Mouse (Mus musculus) stomach, embryonic 14.5 days (tissue): ENCODE measurements at regions not wholly inside any gene's neighbourhood (a gene's known extent, or its start where the extent isn't known, plus 50 kb on each side); places are given as distances from the start of the nearest gene placed in this dataset.
"Not testable (repeated sequence)": the region's sequence is repeated elsewhere in the genome, so short reads cannot be mapped to it uniquely, and the experiment has no call there.

Experiments
- ATAC-seq: fragments of 200-750 bp; cut with Nextera tagmentation; 2 replicates; pipeline ENCODE4 v1.8.0; 2017; ENCODE audit warnings: low read depth, moderate TSS enrichment; ENCODE audit not compliant: insufficient number of reproducible peaks, insufficient read depth, low FRiP score
- H3K27ac ChIP-seq: fragments of 300-500 bp; sonication (generic); 2 replicates; pipeline ENCODE4 v1.5.1; 2014; ENCODE audit warnings: mild to moderate bottlenecking, low read length, moderate library complexity, mixed read lengths
- H3K27me3 ChIP-seq: fragments of 300-500 bp; sonication (generic); 2 replicates; pipeline ENCODE4 v1.6.1; 2014; ENCODE audit warnings: low read length, control low read depth, mixed read lengths; ENCODE audit not compliant: control insufficient read depth, insufficient read depth
- H3K36me3 ChIP-seq: fragments of 300-500 bp; sonication (generic); 2 replicates; pipeline ENCODE4 v1.6.1; 2014; ENCODE audit warnings: mild to moderate bottlenecking, control low read depth, low read length, moderate library complexity, mixed read lengths; ENCODE audit not compliant: control insufficient read depth, insufficient read depth
- H3K4me1 ChIP-seq: fragments of 300-500 bp; sonication (generic); 2 replicates; pipeline ENCODE4 v1.6.1; 2014; ENCODE audit warnings: low read length, control low read depth, mixed read lengths; ENCODE audit not compliant: control insufficient read depth, insufficient read depth
- H3K4me2 ChIP-seq: fragments of 300-500 bp; sonication (generic); replicated peaks from 2 replicates; pipeline ENCODE4 v1.6.1; 2014; ENCODE audit warnings: low read depth, low read length, control low read depth
- H3K4me3 ChIP-seq: fragments of 300-500 bp; sonication (generic); 2 replicates; pipeline ENCODE4 v1.5.1; 2014; ENCODE audit warnings: low read depth, low read length, control low read depth
- H3K9ac ChIP-seq: fragments of 300-500 bp; sonication (generic); replicated peaks from 2 replicates; pipeline ENCODE4 v1.6.1; 2014; ENCODE audit warnings: low read depth, mild to moderate bottlenecking, control low read depth, low read length, moderate library complexity, mixed read lengths
- H3K9me3 ChIP-seq: fragments of 300-500 bp; sonication (generic); 2 replicates; pipeline ENCODE4 v1.6.1; 2016; ENCODE audit warnings: low read depth, low read length, control low read depth; ENCODE audit not compliant: control insufficient read depth
- WGBS: fragments of 180-500 bp; shearing (Covaris S2); extraction: QIAGEN DNeasy Blood & Tissue Kit; methylation state at CpG from one replicate; pipeline ENCODE4 v1.1.7; 2014; 5-methylcytosine and 5-hydroxymethylcytosine counted together

- no peaks in the 10 kb centered on the region for H3K36me3 ChIP-seq
- H3K27ac ChIP-seq = no peak overlapping the region
- WGBS = 88% methylated on average over 5 of the region's 5 CpGs
- H3K4me3 ChIP-seq = no peak overlapping the region
- H3K9ac ChIP-seq = no peak overlapping the region
- H3K4me1 ChIP-seq = no peaks in the 10 kb centered on the region
- H3K27me3 ChIP-seq = no peaks in the 10 kb centered on the region
- ATAC-seq = no peak
- no peaks in the 10 kb centered on the region for H3K9me3 ChIP-seq
- no peak overlapping the region for H3K4me2 ChIP-seq
These were observed 249.6 kb upstream of the Ercc4 start for GRCm38 (mm10) chr16:12859714-12860355.

GRCm38 (mm10) chr16:12862561-12862960 lies 246.9 kb upstream of the Ercc4 start:
- no peak for ATAC-seq
- no peaks in the 10 kb centered on the region for H3K36me3 ChIP-seq
- H3K4me2 ChIP-seq = no peak overlapping the region
- 68% methylated on average over 5 of the region's 5 CpGs for WGBS
- no peaks in the 10 kb centered on the region for H3K27me3 ChIP-seq
- no peak overlapping the region for H3K9ac ChIP-seq
- no peak overlapping the region for H3K4me3 ChIP-seq
- no peak overlapping the region for H3K27ac ChIP-seq
- H3K9me3 ChIP-seq = no peaks in the 10 kb centered on the region
- H3K4me1 ChIP-seq = no peaks in the 10 kb centered on the region

GRCm38 (mm10) chr16:12878326-12878725 lies 231.2 kb upstream of the Ercc4 start:
- not testable (repeated sequence) for H3K36me3 ChIP-seq, H3K4me2 ChIP-seq, H3K27ac ChIP-seq, ATAC-seq, H3K9ac ChIP-seq, H3K9me3 ChIP-seq, H3K4me1 ChIP-seq, H3K27me3 ChIP-seq, H3K4me3 ChIP-seq
- WGBS = 75% methylated on average over 5 of the region's 5 CpGs

DNA sequence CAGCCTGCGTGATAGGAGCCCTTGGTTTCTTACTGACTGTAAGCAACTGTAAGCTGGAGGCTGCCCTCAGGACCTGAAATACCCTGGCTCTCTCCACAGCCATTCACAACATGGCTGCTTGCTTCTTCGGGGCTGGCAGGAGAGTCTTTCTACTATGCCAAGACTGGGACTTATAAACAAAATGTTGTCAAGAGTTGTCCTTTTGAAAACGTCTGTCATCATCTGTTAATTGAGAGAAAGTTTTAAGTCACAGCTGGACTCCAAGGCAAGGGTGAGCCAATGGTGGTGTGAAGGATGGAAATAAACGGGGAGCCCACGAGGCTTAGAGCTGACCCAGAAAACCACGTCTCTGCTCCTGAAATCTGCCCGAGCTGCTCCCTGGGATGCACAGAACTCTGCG lies 229.5 kb upstream of the Ercc4 start:
- ATAC-seq = no peak
- 77% methylated on average over 8 of the region's 8 CpGs for WGBS
- no peak overlapping the region for H3K27ac ChIP-seq
- no peak overlapping the region for H3K4me2 ChIP-seq
- no peaks in the 10 kb centered on the region for H3K27me3 ChIP-seq
- no peaks in the 10 kb centered on the region for H3K36me3 ChIP-seq
- no peak overlapping the region for H3K4me3 ChIP-seq
- H3K9me3 ChIP-seq = no peaks in the 10 kb centered on the region
- no peak overlapping the region for H3K9ac ChIP-seq
- 0 out of 2 replicates have a peak, but pooled peaks cover 3% of the 10 kb centered on the region for H3K4me1 ChIP-seq

- H3K4me1 ChIP-seq = 0 out of 2 replicates have a peak, but pooled peaks cover 3% of the 10 kb centered on the region
- no peak for ATAC-seq
- H3K9ac ChIP-seq = no peak overlapping the region
- no peaks in the 10 kb centered on the region for H3K27me3 ChIP-seq
- no peak overlapping the region for H3K4me2 ChIP-seq
- H3K36me3 ChIP-seq = no peaks in the 10 kb centered on the region
- H3K9me3 ChIP-seq = no peaks in the 10 kb centered on the region
- WGBS = 90% methylated on average over 7 of the region's 7 CpGs
- no peak overlapping the region for H3K27ac ChIP-seq
- no peak overlapping the region for H3K4me3 ChIP-seq
These were observed 229.0 kb upstream of the Ercc4 start for GRCm38 (mm10) chr16:12880481-12880880.

- Histone ChIP-seq H3K4me2 (no peak overlapping the region), H3K4me1 (0 out of 2 replicates have a peak, but pooled peaks cover 3% of the 10 kb centered on the region), H3K4me3 (no peak overlapping the region), H3K36me3 (no peaks in the 10 kb centered on the region), H3K9me3 (no peaks in the 10 kb centered on the region), H3K27me3 (no peaks in the 10 kb centered on the region), H3K27ac (no peak overlapping the region), H3K9ac (no peak overlapping the region)
- no peak for ATAC-seq
- WGBS = 52% methylated on average over 1 of the region's 1 CpGs
These were observed 226.8 kb upstream of the Ercc4 start for GRCm38 (mm10) chr16:12882690-12883089.

- WGBS = 8% methylated on average over 3 of the region's 3 CpGs
- no peak for ATAC-seq
- Histone ChIP-seq H3K9me3 (no peaks in the 10 kb centered on the region), H3K4me1 (0 out of 2 replicates have a peak, but pooled peaks cover 3% of the 10 kb centered on the region), H3K27me3 (no peaks in the 10 kb centered on the region), H3K36me3 (no peaks in the 10 kb centered on the region), H3K4me3 (no peak overlapping the region), H3K9ac (no peak overlapping the region), H3K27ac (no peak overlapping the region), H3K4me2 (no peak overlapping the region)
These were observed 224.9 kb upstream of the Ercc4 start for GRCm38 (mm10) chr16:12884556-12884955.

DNA sequence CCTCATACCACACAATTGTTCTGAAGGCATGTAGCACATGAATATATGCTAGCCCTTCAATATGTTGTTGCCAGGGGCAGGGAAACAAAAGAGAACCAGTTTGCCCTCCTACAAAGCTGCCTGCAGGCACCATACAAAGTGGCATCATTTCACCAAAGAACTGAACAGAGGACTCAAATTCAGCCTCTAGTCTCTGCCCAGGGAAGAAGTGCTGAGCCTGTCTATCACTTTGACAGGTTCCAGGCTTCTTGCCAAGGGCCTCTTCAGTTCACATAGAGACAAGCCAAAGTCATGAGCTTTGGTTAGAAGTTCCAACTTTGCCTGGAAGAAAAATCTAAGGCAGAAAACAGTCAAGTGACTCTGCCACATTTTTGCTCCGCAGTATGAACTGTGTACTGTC lies 223.4 kb upstream of the Ercc4 start:
- H3K9me3 ChIP-seq = no peaks in the 10 kb centered on the region
- H3K4me1 ChIP-seq = 0 out of 2 replicates have a peak, but pooled peaks cover 3% of the 10 kb centered on the region
- H3K27me3 ChIP-seq = no peaks in the 10 kb centered on the region
- no peak overlapping the region for H3K9ac ChIP-seq
- H3K27ac ChIP-seq = no peak overlapping the region
- no peak overlapping the region for H3K4me2 ChIP-seq
- 81% methylated on average over 1 of the region's 1 CpGs for WGBS
- no peak overlapping the region for H3K4me3 ChIP-seq
- no peaks in the 10 kb centered on the region for H3K36me3 ChIP-seq
- no peak for ATAC-seq

DNA sequence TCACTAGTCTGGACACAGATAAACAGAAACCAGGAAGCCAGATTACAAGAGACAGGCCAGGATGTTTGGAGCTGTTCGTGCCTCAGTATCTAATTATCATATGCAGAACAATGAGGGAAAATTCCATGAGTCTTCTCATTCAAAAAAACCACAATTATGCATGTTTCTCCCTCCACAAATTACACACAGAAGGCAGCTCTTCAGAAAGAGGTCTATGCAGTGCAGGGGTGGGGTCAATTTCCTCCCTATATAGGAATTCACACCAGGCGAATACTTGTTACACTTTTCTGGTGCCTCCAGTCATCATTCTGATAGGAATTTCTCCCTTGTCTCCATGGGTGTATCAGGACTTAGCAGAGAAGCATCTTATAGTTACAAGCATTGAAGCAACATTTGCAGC lies 222.1 kb upstream of the Ercc4 start:
- Histone ChIP-seq H3K27me3 (no peaks in the 10 kb centered on the region), H3K27ac (no peak overlapping the region), H3K4me1 (0 out of 2 replicates have a peak, but pooled peaks cover 3% of the 10 kb centered on the region), H3K4me2 (no peak overlapping the region), H3K9ac (no peak overlapping the region), H3K9me3 (no peaks in the 10 kb centered on the region), H3K36me3 (no peaks in the 10 kb centered on the region), H3K4me3 (no peak overlapping the region)
- WGBS = 69% methylated on average over 2 of the region's 2 CpGs
- ATAC-seq = no peak
